Mouse (Mus musculus): ENCODE results near the gene Vav2. TPM values are rescaled to one million over a fixed set of nuclear protein-coding genes. Genes with fewer than 3 reads are reported as not detected.

Gene Vav2
- total RNA-seq, 2 experiments from 2014 or later = 12.5 to 12.8 TPM

DNA sequence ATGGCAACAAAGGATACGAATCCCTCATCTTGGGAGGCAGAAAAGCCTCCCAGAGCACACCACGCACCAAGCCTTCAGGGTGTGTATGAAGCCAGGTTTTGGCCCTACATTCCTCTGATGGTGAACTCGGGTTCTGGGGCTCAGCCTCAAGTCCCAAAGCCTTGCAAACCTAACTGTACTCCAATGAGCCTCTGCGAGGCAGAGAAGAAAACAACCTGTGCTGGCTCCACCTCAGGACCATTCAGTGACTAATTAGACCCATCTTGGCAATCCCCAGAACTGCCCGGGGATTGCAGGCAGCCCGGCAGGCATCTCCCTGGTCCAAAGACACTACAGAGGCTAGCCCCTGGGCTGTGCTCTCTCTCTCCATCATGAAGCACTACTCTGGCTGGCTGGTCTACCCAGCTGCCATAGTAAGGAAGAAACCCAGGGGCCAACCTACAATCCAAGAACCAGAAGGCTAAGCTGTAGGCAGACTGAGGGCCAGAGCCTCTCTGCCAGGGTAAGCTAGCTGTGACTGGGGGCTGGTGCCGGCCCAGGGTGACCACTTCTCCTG, 14.5 kb downstream of the Vav2 start:
- DNase-seq (ENCODE audit: extremely low spot score in 1 of 2, low spot score in 1 of 2) = no peak

DNA sequence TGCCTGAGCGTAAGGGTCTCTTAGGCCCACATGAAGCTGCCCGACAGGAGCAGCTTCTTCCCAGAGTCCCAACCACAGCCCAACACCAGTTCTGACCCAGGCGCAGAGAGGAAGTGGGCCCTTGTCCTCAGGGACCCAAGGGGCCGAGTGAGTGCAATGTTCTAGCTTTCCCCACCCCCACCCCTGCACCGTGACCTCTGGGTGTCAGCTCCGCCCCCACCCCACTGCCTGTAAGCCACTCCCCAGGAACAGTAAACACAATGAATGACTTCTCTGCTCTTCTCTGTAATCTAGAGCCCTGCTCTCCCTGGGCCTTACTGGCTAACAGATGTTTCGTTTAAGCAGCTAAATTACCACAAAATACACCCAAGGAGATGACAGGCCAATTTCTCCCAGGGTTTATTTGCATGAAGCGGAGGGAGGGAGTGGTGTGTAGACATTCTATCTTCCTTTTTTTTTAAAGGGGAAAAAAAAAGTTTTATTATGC, 15.1 kb downstream of the Vav2 start:
- no peak for DNase-seq (ENCODE audit: extremely low spot score in 1 of 2, low spot score in 1 of 2)

DNA sequence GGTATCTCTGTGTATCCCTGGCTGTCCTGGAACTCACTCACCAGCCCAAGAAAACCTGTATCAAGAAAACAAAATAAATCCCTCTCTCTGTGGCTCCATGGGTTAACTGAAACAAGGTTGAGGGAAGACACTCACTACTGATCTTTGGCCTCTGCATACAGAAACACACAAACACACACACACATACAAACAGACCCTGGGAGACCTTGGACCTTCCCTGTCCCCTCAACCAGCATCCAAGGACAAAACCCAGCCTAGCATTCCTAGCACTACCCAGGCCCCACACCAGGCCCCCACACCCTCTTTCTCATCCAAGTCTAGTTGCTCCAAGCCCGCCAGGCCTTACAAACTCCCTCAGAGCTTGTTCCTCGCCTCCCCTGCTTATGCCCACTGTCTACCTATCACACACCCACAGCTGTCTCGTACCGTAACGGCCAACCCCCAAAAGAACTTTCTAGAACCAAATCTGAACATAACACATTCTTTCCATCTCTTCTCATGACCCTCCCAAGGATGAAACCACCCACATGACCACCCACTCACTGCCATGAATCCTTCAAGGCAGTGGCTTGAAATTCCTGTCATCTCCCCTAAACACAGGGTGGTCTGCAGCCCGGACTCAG, 16.2 kb downstream of the Vav2 start:
- DNase-seq (ENCODE audit: extremely low spot score in 1 of 2, low spot score in 1 of 2) = no peak

DNA sequence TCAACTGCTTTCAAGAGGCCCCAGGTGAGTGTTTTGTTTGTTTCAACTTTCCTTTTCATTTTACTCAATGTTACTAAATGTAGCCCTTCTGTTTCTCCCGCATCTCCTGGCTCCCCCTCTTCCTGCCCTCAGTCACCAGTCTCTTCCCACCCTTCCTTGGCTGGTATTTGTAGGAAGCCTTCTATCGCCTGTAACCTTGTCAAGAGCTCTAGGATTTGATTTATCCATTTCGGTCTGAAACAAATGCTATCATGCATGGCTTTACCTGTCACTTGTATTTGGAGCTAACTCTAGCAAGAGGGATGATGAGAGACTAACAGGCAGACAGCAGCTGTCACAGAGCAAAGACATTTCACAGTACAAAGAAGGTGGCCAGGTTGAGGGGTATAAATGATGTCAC, 18.6 kb downstream of the Vav2 start:
- DNase-seq (ENCODE audit: extremely low spot score in 1 of 2, low spot score in 1 of 2) = no peak

DNA sequence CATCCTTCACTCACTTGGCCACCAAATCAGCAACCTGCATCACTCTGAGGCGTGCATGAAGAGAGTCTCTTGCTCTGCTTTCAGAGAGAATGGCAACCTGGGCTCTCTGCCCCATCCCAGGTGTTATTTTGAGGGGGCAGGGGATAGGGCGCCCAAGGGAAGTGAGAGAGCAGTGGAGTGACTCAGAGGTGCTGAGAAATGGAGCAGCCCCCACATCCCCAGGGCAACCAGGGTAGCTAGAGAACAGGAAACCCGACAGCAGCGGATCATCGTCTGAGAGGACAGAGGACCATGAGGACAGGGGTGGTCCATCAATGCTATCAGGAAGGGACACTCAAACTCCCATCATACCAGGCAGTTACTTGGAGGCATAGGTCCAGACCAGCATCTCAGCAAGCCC, 19.9 kb downstream of the Vav2 start:
- no peak for DNase-seq (ENCODE audit: extremely low spot score in 1 of 2, low spot score in 1 of 2)

DNA sequence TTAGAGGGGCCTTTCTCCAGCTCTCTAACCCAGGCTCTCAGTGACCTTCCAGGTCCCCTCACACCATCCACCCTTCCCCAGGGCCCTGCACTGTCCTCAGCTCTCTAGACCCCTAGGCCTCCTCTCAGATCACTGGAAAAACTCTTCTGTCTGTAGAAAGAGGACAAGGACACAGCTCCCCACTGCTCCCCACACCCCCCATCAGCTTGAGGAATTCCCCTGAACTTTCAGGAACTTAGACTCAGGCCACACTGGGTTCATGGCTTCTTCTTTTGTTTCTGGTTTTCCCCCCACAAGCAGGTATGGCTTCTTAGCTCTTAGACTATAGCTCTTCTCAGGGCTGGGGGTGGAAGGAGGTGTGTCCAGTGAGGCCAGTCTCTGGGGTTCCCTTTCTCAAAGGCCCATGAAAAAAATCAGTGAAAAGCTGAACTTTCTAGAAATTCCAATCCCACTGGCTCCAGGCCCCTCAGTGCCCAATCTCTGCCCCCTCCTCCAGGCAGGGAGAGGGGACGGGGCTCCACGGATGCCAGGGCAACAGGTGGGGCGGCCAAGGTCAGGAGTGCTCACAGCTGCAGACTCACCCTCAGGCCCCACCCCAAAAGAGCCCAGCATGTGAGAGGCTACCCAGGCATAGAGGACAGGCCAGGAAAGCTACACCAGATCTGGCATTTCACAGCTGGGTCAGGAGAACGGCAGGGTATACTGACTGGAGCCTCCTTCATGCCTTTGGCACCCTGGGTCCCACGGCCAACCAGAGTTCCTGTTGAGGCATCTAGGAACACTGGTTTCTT, 21.5 kb downstream of the Vav2 start:
- DNase-seq (ENCODE audit: extremely low spot score in 1 of 2, low spot score in 1 of 2) = no peak

DNA sequence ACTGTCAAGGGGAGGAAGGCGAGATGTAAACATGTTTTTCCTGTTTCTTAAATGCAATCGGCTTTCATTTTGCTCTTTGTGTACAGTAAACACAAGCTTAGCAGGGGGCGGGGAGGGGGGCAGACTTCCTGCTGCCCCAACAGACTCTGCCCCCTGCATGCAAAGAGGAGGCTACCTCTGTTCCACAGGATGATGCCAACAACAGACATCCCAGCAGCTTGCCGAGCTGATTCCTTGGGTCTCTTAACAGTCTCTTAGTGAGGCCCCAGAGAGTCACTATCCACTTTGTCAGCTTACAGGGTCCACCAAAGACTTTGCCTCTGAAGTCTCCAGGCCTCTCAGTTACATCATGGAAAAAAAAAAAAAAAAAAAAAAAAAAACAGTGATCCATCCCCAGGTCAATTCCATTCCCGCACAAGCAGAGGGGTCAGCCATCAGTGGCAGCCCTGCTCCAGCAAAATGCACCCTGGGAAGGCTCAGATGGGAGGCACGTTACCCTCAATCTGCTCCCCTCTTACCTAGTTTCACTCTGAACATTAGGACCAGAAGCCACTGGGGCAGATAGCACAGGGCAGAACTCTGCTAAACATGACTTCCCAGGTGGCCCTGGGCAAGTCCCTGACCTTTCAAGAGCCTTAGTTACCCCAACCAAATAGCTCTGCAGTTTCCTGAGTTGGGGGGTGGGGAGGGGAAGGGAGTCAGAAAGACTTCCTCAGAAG, 22.3 kb downstream of the Vav2 start:
- DNase-seq (ENCODE audit: extremely low spot score in 1 of 2, low spot score in 1 of 2) = no peak

DNA sequence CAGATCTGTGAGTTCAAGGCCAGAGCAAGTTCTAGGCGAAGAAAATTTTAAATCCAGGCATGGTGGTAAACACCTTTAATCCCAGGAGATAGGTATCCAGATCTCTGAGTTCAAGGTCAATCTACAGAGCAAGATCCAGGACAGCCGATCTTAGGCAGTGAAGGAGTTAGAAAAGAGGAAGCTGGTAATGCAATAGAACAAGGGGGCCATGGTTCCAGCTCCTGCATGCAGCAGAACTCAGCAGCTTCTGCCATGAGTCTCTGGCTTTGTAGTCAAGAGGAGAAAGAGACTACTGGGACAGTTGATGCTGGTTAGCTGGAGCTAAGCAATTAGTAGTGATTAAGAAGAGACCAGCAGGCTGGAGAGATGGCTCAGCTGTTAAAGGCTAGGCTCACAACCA, 25.3 kb downstream of the Vav2 start:
- DNase-seq (ENCODE audit: extremely low spot score in 1 of 2, low spot score in 1 of 2) = no peak

DNA sequence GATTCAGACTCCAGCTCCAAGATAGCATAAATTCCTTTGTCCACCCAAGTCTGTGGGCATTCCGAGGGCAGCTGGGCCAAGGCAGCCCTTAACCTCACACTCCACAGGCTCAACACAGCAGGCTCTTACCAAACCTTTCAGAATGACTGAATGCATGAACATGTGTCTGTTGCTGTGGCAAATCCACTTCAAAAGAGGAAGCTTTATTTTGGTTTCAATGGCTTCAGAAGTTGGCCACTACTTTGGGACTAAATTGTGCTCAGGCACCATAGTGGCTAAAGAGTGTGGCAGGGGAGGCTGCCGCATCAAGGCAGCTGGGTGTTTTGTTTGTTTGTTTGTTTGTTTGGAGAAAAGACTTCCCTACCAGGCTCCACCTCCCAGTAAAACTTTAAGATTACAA, 26.8 kb downstream of the Vav2 start:
- no peak for DNase-seq (ENCODE audit: extremely low spot score in 1 of 2, low spot score in 1 of 2)

DNA sequence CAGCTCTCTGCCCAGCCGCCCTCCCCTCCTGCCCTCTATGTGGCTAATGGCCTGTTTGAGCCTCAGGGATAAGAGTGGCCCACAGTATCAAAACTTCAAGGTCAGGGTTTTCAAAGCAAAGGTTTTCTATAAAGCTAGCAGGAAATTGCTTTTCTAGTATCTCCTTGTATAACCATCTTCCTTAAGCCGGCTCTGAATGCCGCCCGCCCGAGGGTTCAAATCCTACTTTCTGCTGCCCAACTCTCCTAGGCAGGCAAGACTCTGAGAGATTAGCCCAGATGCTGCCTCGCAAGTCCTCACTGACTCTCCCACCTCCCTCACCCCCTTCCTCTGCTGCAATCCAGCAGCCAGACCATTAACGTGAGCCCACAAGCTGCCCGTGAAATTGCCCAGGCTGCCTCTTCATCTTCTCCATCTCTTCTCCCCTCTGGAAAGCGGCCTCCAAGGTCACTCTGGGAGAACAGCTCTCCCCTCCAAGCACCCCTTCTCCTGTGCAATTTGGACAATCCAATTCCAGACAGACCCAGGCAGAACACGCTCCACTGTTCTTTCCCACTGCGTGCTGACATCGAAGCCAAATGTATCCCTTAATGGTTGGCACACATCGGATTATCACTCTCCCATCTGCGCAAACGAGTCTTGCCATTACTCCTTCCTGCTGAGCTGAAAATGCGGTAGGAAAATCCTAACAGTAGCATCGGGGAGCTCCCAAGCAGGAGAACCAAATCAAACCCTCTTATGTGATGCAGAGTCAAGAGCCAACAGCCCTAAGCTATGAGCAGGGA, 30.0 kb downstream of the Vav2 start:
- no peak for DNase-seq (ENCODE audit: extremely low spot score in 1 of 2, low spot score in 1 of 2)

DNA sequence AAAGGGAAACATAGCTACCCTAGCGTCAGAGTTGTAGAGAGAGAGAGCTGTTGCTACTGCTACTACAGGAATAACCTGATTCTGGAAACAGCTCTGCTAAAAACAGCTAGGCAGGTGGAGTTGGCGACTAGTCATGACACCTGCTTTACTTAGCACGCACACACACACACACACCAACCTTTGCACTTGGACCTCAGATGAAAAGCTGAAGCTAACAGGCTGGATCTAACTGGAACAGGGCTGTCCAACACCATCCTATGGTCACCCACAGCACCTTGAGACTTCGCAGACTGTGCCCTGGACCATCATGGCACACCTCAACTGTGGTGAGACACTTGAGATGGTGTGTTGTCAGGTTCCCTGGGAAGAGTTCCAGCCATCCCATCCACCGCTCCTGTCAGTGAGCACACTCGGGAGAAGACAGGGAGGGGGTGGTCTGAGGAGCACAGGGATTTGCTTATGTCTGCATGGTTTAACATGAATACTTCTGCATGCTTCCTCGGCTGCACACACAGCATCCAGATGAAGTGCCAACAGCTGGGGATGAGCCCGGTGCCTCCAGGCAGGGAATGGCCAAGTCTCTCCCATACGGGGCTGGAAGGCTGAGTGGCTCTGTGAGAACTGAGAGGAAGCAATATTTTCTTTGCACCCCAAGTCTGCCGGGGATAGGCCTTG, 32.5 kb downstream of the Vav2 start:
- no peak for DNase-seq (ENCODE audit: extremely low spot score in 1 of 2, low spot score in 1 of 2)

DNA sequence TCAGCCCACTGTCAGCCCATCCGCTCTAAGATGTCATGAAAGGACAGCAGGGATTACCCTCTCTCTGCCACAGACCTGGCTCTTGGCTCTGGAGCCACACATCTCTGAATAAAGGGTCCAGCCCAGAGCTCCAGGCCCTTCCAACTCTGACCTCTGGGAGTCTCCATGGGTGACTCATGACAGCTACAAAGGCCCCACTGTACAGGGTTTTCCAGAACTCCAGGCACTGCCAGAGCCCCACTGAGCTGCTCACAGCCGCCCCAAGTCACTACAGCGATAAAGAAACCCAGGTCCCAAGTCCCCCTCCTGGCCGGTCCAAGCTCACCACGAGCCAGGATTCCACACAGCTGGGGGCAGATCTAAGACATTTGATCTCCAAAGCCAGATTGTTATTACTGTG, 34.6 kb downstream of the Vav2 start:
- no peak for DNase-seq (ENCODE audit: extremely low spot score in 1 of 2, low spot score in 1 of 2)

DNA sequence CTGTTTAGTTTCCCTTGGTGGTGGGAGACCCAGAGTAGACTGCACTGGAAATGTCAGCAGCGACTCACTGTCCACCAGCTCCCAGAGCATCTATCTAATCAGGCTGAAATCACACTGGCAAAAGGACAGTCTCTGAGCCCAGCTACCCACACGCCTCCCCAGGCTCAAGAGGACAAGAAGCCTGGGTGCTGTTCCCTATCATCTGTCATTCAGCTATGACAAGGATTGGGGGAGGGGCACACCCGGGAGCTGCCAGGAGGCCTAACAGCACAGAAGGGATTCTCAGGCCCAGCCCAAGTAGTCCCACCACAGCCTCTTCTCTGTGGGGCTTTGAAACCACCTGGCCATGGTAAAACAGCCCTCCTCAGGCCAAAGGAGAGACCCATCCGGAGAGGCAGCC, 36.1 kb downstream of the Vav2 start:
- DNase-seq (ENCODE audit: extremely low spot score in 1 of 2, low spot score in 1 of 2) = no peak

DNA sequence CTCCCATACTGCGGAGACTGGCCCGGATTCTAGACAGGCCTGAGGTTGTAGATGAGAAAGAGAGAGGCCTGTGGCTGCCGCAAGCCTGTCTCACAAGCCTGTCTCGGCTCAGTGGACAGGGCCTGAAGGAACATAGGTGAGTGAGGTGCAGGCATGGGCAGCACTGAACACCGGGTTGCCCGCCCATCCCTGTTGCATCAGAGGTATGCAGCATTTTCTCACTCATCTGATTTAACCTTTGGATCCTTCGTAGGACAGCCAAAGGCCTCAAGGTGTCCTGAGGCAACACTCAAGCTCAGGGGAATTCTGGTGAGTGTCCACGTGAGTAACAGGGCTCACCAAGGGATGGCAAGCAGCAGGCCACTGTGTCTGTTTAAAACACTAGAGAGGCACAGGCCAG, 36.5 kb downstream of the Vav2 start:
- DNase-seq (ENCODE audit: extremely low spot score in 1 of 2, low spot score in 1 of 2) = no peak

DNA sequence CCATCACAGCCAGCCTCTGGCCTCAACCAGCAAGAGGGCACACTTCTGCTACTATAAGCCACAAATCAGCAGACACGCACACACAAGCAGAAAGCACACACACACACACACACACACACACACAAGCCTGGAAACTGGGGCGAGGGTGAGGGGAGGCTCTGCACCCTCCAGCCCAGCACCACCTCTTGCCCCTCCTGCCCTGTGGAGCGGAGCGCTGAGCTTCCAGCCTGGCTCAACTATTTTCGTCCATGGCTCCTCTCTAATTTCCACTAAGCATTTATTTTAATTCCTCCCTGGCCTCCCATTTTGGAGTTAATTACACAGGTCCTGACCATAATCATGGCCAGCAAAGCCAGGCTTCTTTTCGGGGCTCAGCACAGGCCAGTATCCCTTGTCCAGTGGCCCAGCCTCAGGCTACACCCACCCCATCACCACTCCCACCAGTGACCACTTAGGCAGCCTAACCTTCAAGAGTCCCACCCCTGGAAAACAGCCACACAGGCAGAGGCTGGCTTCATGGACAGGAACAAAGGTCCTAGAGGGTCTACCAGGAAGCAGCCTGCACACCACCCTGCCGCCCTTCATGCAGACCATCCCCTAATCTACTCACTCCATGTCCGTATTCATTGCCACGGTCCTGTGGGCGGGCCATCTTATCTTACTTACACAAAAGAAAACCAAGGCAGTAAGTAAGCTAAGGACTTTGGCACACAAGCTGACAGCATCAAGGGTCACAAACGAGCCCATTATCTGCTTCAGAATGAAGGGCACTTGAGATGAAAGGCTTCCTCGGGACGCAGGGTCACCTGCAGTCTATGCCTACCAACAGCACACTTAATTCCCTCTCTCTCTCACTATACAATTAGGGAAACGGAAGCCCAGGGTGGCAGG, 37.3 kb downstream of the Vav2 start:
- DNase-seq (ENCODE audit: extremely low spot score in 1 of 2, low spot score in 1 of 2) = no peak

DNA sequence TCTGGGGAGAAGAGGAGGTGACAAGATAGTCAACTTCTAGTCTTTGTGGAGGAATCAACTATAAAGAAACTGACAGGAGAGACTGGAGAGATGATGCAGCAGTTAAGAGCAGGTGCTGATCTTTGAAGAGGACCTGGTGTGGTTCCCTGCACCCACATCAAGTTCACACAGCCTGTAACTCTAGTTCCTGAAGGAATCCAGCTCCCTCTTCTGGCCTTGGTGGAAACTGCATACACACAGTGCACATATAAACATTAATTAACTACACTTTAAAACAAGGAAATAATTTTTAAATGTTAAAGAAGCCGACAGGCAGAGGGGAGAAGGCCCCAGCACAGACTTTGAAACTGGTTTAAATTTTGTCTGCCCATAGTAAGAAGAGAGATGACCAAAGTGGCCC, 39.6 kb downstream of the Vav2 start:
- no peak for DNase-seq (ENCODE audit: extremely low spot score in 1 of 2, low spot score in 1 of 2)

DNA sequence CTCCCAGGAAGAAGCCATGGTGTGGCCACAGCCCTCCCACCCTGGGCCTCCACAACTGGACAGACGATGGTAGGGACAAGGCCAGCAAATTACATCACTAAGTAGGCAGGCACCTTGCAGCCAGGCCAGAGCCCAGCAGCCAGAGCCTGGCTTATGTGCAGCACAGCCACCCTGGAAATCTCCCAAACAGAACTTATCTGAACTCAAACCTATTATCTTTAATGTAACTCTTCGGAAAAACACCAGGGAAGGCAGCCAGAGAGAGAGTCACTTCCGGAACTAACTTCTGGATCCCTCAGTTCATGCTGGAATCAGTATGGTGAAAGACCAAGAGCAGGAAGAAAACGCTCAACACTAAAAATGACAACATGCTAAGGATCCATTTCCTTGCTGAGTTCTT, 45.1 kb downstream of the Vav2 start:
- no peak for DNase-seq (ENCODE audit: extremely low spot score in 1 of 2, low spot score in 1 of 2)

DNA sequence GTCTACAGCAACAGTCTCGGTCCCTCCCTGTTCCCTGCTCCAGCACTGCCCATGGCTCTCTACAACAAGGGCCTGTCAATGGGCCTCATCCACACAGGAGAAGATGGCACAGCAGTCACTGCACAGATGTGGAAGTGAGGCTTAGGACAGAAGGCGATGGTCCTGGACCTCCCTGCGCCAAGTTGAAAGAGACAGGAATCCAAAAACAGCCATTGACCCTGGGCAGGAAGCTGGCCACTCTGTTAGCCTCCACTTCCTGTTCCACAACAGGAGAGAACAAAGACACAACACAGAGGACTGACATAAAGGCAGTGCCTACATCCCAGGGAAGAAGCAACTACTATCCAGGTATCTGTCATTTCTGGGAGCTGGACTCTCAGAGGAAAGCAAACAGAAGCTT, 45.6 kb downstream of the Vav2 start:
- DNase-seq (ENCODE audit: extremely low spot score in 1 of 2, low spot score in 1 of 2) = no peak

DNA sequence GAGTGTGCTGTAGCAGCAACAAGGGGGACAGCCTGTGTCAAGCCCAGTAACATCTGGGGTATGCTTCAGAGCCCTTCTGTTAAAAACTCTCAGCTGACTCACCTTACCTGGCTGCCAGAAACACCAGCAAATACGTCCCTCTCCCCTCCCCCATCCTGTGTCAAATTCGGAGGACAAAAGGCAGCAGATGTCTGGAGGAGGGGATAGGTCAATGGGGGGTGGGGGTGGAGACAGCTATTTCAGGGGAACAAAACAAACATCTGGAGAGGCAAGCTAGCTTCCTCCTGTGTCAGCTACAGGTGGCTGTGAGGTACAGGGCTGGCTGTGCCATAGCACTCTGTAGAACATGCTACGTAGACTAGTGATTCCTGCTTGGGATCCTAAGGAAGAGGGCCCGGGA, 49.0 kb downstream of the Vav2 start:
- DNase-seq (ENCODE audit: extremely low spot score in 1 of 2, low spot score in 1 of 2) = no peak
